Mouse (Mus musculus) CH12.LX (cell line): ENCODE data around the gene Lrrc30.

Experiments
- CTCF ChIP-seq, 2 experiments: IDR thresholded peaks in 1 of 2; conservative IDR thresholded peaks in 1 of 2; 2 replicates each; pipeline ENCODE4 v1.5.1; 2011 to 2012; ENCODE audit warnings: low read depth in 2 of 2, low read length in 2 of 2, improper control_type of control experiment in 1 of 2, inconsistent platforms in 1 of 2, mild to moderate bottlenecking in 1 of 2, moderate library complexity in 1 of 2
- KAT2A ChIP-seq: IDR thresholded peaks from 2 replicates; pipeline ENCODE4 v1.6.1; 2012; ENCODE audit warnings: low read length, improper control_type of control experiment, inconsistent platforms; ENCODE audit not compliant: insufficient replicate concordance
- MAX ChIP-seq: IDR thresholded peaks from 2 replicates; pipeline ENCODE4 v1.6.1; 2011; ENCODE audit warnings: low read length, improper control_type of control experiment
- MXI1 ChIP-seq: IDR thresholded peaks from 2 replicates; pipeline ENCODE4 v1.6.1; 2011; ENCODE audit warnings: mild to moderate bottlenecking, low read depth, low read length, improper control_type of control experiment
- NELFE ChIP-seq: IDR thresholded peaks from 2 replicates; pipeline ENCODE4 v1.6.1; 2011; ENCODE audit warnings: low read depth, low read length, improper control_type of control experiment
- PAX5 ChIP-seq: IDR thresholded peaks from 2 replicates; pipeline ENCODE4 v1.6.1; 2012; ENCODE audit warnings: low read length, inconsistent platforms, mixed read lengths
- POLR2A ChIP-seq: IDR thresholded peaks from 2 replicates; pipeline ENCODE4 v1.6.1; 2011; ENCODE audit warnings: low read depth, mild to moderate bottlenecking, improper control_type of control experiment, low read length
- POLR2AphosphoS2 ChIP-seq: IDR thresholded peaks from 2 replicates; pipeline ENCODE4 v1.6.1; 2011; ENCODE audit warnings: low read depth, low read length, improper control_type of control experiment
- TCF12 ChIP-seq: IDR thresholded peaks from 2 replicates; pipeline ENCODE4 v1.6.1; 2014; ENCODE audit warnings: low read depth, mild to moderate bottlenecking, inconsistent platforms, low read length, improper control_type of control experiment
- ZC3H11A ChIP-seq: IDR thresholded peaks from 2 replicates; pipeline ENCODE4 v1.6.1; 2012; ENCODE audit warnings: low read depth, mild to moderate bottlenecking, inconsistent platforms, low read length, improper control_type of control experiment

GRCm38 (mm10) chr17:67629211-67629657 lies 3.3 kb downstream of the Lrrc30 start:
- TF ChIP-seq POLR2A (no peak), POLR2AphosphoS2 (no peak), PAX5 (no peak), NELFE (no peak), CTCF (conservative IDR thresholded peaks at IDR 0.05 in 1 of 2, IDR thresholded peaks at IDR 0.05 in 1 of 2; ENCODE audit: low read depth in 2 of 2, low read length in 2 of 2) (no peak), ZC3H11A (no peak), MAX (no peak), MXI1 (no peak), TCF12 (no peak), KAT2A (no peak)
